Comparison of ENCODE assay signal across 11 mouse cellular contexts in the genomic region with DNA sequence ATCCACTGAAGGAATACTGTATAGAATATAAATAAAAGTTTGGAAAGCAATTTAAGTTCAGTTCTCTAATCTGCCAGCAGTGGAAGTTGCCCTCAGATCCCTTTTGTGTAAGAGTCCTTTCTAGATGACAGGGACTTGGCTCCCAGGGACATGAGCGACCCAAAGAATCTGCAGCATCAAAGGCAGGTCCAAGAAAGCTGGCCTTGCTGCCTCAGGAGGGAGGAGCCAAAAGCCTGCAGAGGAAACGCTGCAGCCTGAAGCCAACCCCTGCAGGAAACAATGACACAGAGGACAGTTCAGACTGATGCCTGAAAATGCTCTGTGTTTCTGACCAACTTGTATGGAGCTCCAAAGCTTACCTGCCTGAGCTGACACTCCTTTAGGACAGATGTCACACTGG.
DNase-seq lines count a peak whose midpoint lies in the region; ATAC-seq and TF ChIP-seq lines count a peak whose summit lies in the region.
"Had no signal": no experiment of that assay in that cellular context is flagged by ENCODE, and none has a peak within 500 bp of the region (broad histone marks: within the 10 kb centered on the region; RNA-seq: fewer than 3 reads in every experiment).

No protein-coding gene starts in this region.

- peak; percentile 52 to 53 for DNase-seq in adrenal gland, postnatal 36 days
- peak; percentile 21 for DNase-seq in heart, postnatal 0 days (ENCODE audit: low spot score)
- peak; percentile 46 to 69 for DNase-seq in kidney, postnatal 25 days
- DNase-seq in forebrain, embryonic 14.5 days (ENCODE audit: low spot score), result no peak
- DNase-seq in cerebellum, adult 2 months, result no peak
- no peak for DNase-seq in ovary, postnatal 14 days (ENCODE audit: low spot score)
- DNase-seq: gastrocnemius, postnatal 25 days had no signal

- H3K4me1 ChIP-seq in hindbrain, embryonic 16.5 days (ENCODE audit: control insufficient read depth, insufficient read depth, low read depth, low read length), result no peaks in the 10 kb centered on the region; the same call in 1 of the 2 replicates
- no peaks in the 10 kb centered on the region for H3K4me1 ChIP-seq in hindbrain, embryonic 12.5 days
- no peaks in the 10 kb centered on the region for H3K4me1 ChIP-seq in heart, postnatal 0 days (ENCODE audit: control insufficient read depth, insufficient read depth)
- no peaks in the 10 kb centered on the region for H3K4me1 ChIP-seq in forebrain, embryonic 14.5 days (ENCODE audit: control insufficient read depth, insufficient read depth, low read length)
- H3K4me1 ChIP-seq in cerebellum, adult 2 months (ENCODE audit: control insufficient read depth, insufficient read depth, low read length), result no peaks in the 10 kb centered on the region
- H3K4me1 ChIP-seq: liver, embryonic 15.5 days; stomach, embryonic 15.5 days had no signal

- no peaks in the 10 kb centered on the region for H3K27me3 ChIP-seq in hindbrain, embryonic 16.5 days (replicated peaks; ENCODE audit: control insufficient read depth, insufficient read depth, low read length)
- no peaks in the 10 kb centered on the region for H3K27me3 ChIP-seq in hindbrain, embryonic 12.5 days
- H3K27me3 ChIP-seq in heart, postnatal 0 days (ENCODE audit: control insufficient read depth, insufficient read depth, low read length), result no peaks in the 10 kb centered on the region
- H3K27me3 ChIP-seq in forebrain, embryonic 14.5 days (replicated peaks; ENCODE audit: control insufficient read depth, insufficient read depth, low read length), result no peaks in the 10 kb centered on the region
- no peaks in the 10 kb centered on the region for H3K27me3 ChIP-seq in cerebellum, adult 2 months (ENCODE audit: control insufficient read depth, insufficient read depth, low read length)
- H3K27me3 ChIP-seq: liver, embryonic 15.5 days; stomach, embryonic 15.5 days had no signal

- no peaks in the 10 kb centered on the region for H3K36me3 ChIP-seq in hindbrain, embryonic 16.5 days (ENCODE audit: control insufficient read depth, insufficient read depth, low read length)
- H3K36me3 ChIP-seq in hindbrain, embryonic 12.5 days, result no peaks in the 10 kb centered on the region
- no peaks in the 10 kb centered on the region for H3K36me3 ChIP-seq in heart, postnatal 0 days (replicated peaks; ENCODE audit: control insufficient read depth, insufficient read depth, low read length)
- no peaks in the 10 kb centered on the region for H3K36me3 ChIP-seq in forebrain, embryonic 14.5 days (ENCODE audit: control insufficient read depth, insufficient read depth, low read length)
- H3K36me3 ChIP-seq: liver, embryonic 15.5 days; stomach, embryonic 15.5 days had no signal

- TF ChIP-seq EP300 in heart, postnatal 0 days (IDR thresholded peaks at IDR 0.05; ENCODE audit: low read depth), result no peak

- no peak overlapping the region for H3K4me3 ChIP-seq in hindbrain, embryonic 16.5 days (ENCODE audit: low read length)
- H3K4me3 ChIP-seq in hindbrain, embryonic 12.5 days, result no peak overlapping the region
- H3K4me3 ChIP-seq in heart, postnatal 0 days (ENCODE audit: low read depth, low read length), result no peak overlapping the region
- H3K4me3 ChIP-seq in forebrain, embryonic 14.5 days (ENCODE audit: low read depth, low read length), result no peak overlapping the region
- H3K4me3 ChIP-seq in cerebellum, adult 2 months (replicated peaks; ENCODE audit: insufficient read depth, low read depth, low read length), result no peak overlapping the region
- H3K4me3 ChIP-seq: liver, embryonic 15.5 days; stomach, embryonic 15.5 days had no signal

- no peaks in the 10 kb centered on the region for H3K9me3 ChIP-seq in hindbrain, embryonic 16.5 days (ENCODE audit: control insufficient read depth, low read length)
- no peaks in the 10 kb centered on the region for H3K9me3 ChIP-seq in hindbrain, embryonic 12.5 days (replicated peaks)
- no peaks in the 10 kb centered on the region for H3K9me3 ChIP-seq in heart, postnatal 0 days (replicated peaks; ENCODE audit: control insufficient read depth, low read length)
- no peaks in the 10 kb centered on the region for H3K9me3 ChIP-seq in forebrain, embryonic 14.5 days (replicated peaks; ENCODE audit: control insufficient read depth, low read length)
- H3K9me3 ChIP-seq: liver, embryonic 15.5 days; stomach, embryonic 15.5 days had no signal

- TF ChIP-seq POLR2A in cerebellum, adult 2 months (IDR thresholded peaks at IDR 0.05; ENCODE audit: borderline replicate concordance, insufficient read depth, low read length), result no peak

- TF ChIP-seq CTCF in heart, postnatal 0 days (IDR thresholded peaks at IDR 0.05; ENCODE audit: low read depth), result no peak
- TF ChIP-seq CTCF in cerebellum, adult 2 months (IDR thresholded peaks at IDR 0.05; ENCODE audit: borderline replicate concordance, insufficient read depth, low read depth, low read length), result no peak

- H3K9ac ChIP-seq in hindbrain, embryonic 16.5 days (ENCODE audit: low read depth, low read length), result no peak overlapping the region
- H3K9ac ChIP-seq in hindbrain, embryonic 12.5 days, result no peak overlapping the region
- H3K9ac ChIP-seq in heart, postnatal 0 days (replicated peaks; ENCODE audit: low read depth, low read length), result no peak overlapping the region
- H3K9ac ChIP-seq in forebrain, embryonic 14.5 days (ENCODE audit: low read length), result no peak overlapping the region
- H3K9ac ChIP-seq: liver, embryonic 15.5 days; stomach, embryonic 15.5 days had no signal

- ATAC-seq in hindbrain, embryonic 16.5 days, result peak; percentile 69; the same call in 1 of the 2 replicates
- no peak for ATAC-seq in hindbrain, embryonic 12.5 days (ENCODE audit: low FRiP score)
- ATAC-seq in heart, postnatal 0 days (ENCODE audit: insufficient read depth, low read depth), result peak; percentile 58; the same call in 1 of the 2 replicates
- no peak for ATAC-seq in forebrain, embryonic 14.5 days

- WGBS in hindbrain, embryonic 16.5 days, result 41% methylated on average over 2 of the region's 2 CpGs
- 46% methylated on average over 2 of the region's 2 CpGs for WGBS in hindbrain, embryonic 12.5 days
- 32% methylated on average over 2 of the region's 2 CpGs for WGBS in heart, postnatal 0 days
- WGBS in forebrain, embryonic 14.5 days, result 31% methylated on average over 2 of the region's 2 CpGs
- WGBS in cerebellum, adult 2 months, result 10% methylated on average over 2 of the region's 2 CpGs

- H3K4me2 ChIP-seq in hindbrain, embryonic 16.5 days (ENCODE audit: low read length), result no peak overlapping the region
- H3K4me2 ChIP-seq in hindbrain, embryonic 12.5 days (replicated peaks), result no peak overlapping the region
- H3K4me2 ChIP-seq in heart, postnatal 0 days (ENCODE audit: low read depth, low read length), result no peak overlapping the region; the same call in 1 of the 2 replicates
- H3K4me2 ChIP-seq in forebrain, embryonic 14.5 days (ENCODE audit: low read length), result no peak overlapping the region
- H3K4me2 ChIP-seq: liver, embryonic 15.5 days; stomach, embryonic 15.5 days had no signal

- no peak overlapping the region for H3K27ac ChIP-seq in hindbrain, embryonic 16.5 days (ENCODE audit: low read depth, low read length)
- H3K27ac ChIP-seq in hindbrain, embryonic 12.5 days, result no peak overlapping the region
- peak overlapping the region; percentile 61; the same call in 1 of the 2 replicates for H3K27ac ChIP-seq in heart, postnatal 0 days (ENCODE audit: low read depth)
- no peak overlapping the region for H3K27ac ChIP-seq in forebrain, embryonic 14.5 days (ENCODE audit: low read depth, low read length)
- no peak overlapping the region for H3K27ac ChIP-seq in cerebellum, adult 2 months (ENCODE audit: insufficient read depth, low read length)
- H3K27ac ChIP-seq: liver, embryonic 15.5 days; stomach, embryonic 15.5 days had no signal

Comparison
In these comparisons a context has a peak if more than half of its experiments do, and no peak if none do; other contexts are left out.
1. ATAC-seq: peak in hindbrain, embryonic 16.5 days (single experiment) and heart, postnatal 0 days (single experiment); none in hindbrain, embryonic 12.5 days (single experiment) and forebrain, embryonic 14.5 days (single experiment).
2. DNase-seq: peak in adrenal gland, postnatal 36 days (2 of 2), heart, postnatal 0 days (single experiment) and kidney, postnatal 25 days (2 of 2); none in forebrain, embryonic 14.5 days (single experiment), cerebellum, adult 2 months (0 of 2) and ovary, postnatal 14 days (single experiment).